Mouse (Mus musculus) hindbrain, postnatal 0 days (tissue): ENCODE results near the gene Rab4a. TPM values are rescaled to one million over a fixed set of nuclear protein-coding genes. Genes with fewer than 3 reads are reported as not detected.

Experiments used
- ATAC-seq: fragments of 200-750 bp; cut with Nextera tagmentation; 2 replicates; pipeline ENCODE4 v1.8.0; 2017; ENCODE audit warnings: mild to moderate bottlenecking, moderate TSS enrichment, moderate library complexity
- DNase-seq: peaks from one replicate; pipeline ENCODE4 v3.0.0-alpha.2; 2015; ENCODE audit warnings: low spot score
- H3K27ac ChIP-seq: fragments of 300-500 bp; sonication (generic); 2 replicates; pipeline ENCODE4 v1.5.1; 2014; ENCODE audit warnings: mild to moderate bottlenecking
- H3K27me3 ChIP-seq: fragments of 300-500 bp; sonication (generic); 2 replicates; pipeline ENCODE4 v1.6.1; 2014; ENCODE audit warnings: low read length, mixed read lengths; ENCODE audit not compliant: insufficient read depth
- H3K36me3 ChIP-seq: fragments of 300-500 bp; sonication (generic); 2 replicates; pipeline ENCODE4 v1.6.1; 2014; ENCODE audit warnings: low read length, mixed read lengths; ENCODE audit not compliant: insufficient read depth
- H3K4me1 ChIP-seq: fragments of 300-500 bp; sonication (generic); 2 replicates; pipeline ENCODE4 v1.6.1; 2014; ENCODE audit warnings: antibody characterized with exemption, low read length, mixed read lengths; ENCODE audit not compliant: insufficient read depth
- H3K4me2 ChIP-seq: fragments of 300-500 bp; sonication (generic); 2 replicates; pipeline ENCODE4 v1.6.1; 2014; ENCODE audit warnings: low read depth, mild to moderate bottlenecking, low read length, moderate library complexity, mixed read lengths
- H3K4me3 ChIP-seq: fragments of 300-500 bp; sonication (generic); 2 replicates; pipeline ENCODE4 v1.5.1; 2014; ENCODE audit warnings: low read length
- H3K9ac ChIP-seq: fragments of 300-500 bp; sonication (generic); replicated peaks from 2 replicates; pipeline ENCODE4 v1.6.1; 2014; ENCODE audit warnings: mild to moderate bottlenecking, low read length, moderate library complexity, mixed read lengths
- H3K9me3 ChIP-seq: fragments of 300-500 bp; sonication (generic); 2 replicates; pipeline ENCODE4 v1.6.1; 2016; ENCODE audit warnings: low read length, mixed read lengths
- CTCF ChIP-seq: IDR thresholded peaks from 2 replicates; pipeline ENCODE4 v1.5.1; 2016; ENCODE audit warnings: antibody characterized with exemption, control low read depth, low read depth
- WGBS: fragments of 180-500 bp; shearing (Covaris S2); extraction: QIAGEN DNeasy Blood & Tissue Kit; methylation state at CpG from one replicate; pipeline ENCODE4 v1.1.7; 2014; 5-methylcytosine and 5-hydroxymethylcytosine counted together
- polyA plus RNA-seq: library from polyadenylated mRNA; unstranded; fragments of >200 nt; fragmentation: Nextera tagmentation; extraction: Ambion mirVana; gene quantifications from 2 replicates; pipeline ENCODE4 v1.2.1, GENCODE M21; 2015
- total RNA-seq: library from RNA; depleted of rRNA; stranded (reverse); fragments of >200 nt; gene quantifications from 2 replicates; pipeline ENCODE4 v1.2.3, GENCODE M21; 2014

The Rab4a gene
- total and polyA plus RNA-seq, 2 experiments from 2014 or later = 46.3 to 96.8 TPM

DNA sequence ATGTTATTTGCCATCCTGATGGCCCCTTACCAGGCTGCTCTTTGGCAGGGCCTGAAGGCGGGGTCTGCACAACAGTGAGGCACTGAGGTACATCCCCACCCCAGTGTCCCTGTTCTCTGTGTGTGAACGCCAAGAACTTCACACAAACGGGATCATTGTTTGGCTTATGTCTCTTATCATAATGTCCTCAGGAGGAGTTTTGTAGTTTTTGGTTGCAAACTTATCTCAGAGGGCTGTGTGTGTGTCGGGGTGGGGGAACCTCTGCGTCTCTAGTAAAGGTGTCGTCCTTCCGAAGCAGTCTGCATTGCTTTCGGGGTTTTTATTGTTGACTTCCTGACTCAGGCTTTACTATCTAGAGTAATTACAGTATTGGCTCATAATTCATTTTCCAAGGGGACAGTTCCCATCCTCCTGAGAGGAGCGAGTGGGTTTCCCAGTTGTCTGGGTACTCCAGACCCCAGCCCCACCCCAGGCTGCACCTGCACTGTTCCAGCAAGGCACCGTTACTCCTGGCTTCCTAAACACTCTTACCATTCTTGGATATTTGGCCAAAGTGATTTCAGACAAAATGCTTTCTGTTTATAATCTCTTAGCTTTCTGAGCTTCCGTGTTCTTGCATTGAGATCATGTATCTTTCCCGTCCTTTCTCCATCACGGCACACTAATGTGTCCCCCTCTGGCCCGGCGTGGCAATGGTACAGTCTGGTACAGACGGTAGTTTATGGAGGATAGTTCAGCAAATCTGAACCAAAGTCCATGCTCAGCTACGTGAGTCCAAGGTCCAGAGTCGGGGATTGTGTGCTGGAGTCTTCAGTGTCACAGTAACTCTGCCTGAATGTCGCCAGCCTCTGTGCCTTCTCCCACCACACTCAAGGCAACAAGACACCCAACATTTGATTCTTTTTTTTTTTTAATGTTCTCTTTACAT lies 14.2 kb downstream of the Rab4a start:
- Histone ChIP-seq H3K9me3 (no peaks in the 10 kb centered on the region), H3K36me3 (peaks cover 9% of the 10 kb centered on the region), H3K4me3 (no peak overlapping the region), H3K4me2 (no peak overlapping the region), H3K9ac (no peak overlapping the region), H3K27me3 (no peaks in the 10 kb centered on the region), H3K4me1 (no peaks in the 10 kb centered on the region), H3K27ac (no peak overlapping the region)
- WGBS = 92% methylated on average over 19 of the region's 19 CpGs
- no peak for DNase-seq
- TF ChIP-seq CTCF = no peak
- ATAC-seq = no peak

DNA sequence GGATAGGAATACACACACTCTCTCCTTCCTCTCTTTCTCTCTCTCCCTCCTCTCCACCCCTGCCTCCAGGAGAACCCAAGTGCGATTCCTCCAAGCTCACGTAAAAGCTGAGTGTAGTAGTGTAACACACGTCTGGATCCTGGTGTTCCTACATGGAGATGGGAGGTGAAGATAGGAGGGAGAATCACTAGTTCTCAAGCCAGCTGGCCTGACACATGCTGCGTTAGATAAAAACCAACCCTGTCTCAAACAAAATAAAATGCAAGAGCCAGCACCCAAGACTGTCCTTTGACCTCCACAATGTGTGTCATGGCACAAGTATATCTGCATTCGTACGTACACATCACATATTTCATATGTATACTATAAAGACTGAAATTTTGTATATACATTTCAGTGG lies 15.0 kb downstream of the Rab4a start:
- Histone ChIP-seq H3K27me3 (no peaks in the 10 kb centered on the region), H3K27ac (no peak overlapping the region), H3K4me2 (no peak overlapping the region), H3K9me3 (no peaks in the 10 kb centered on the region), H3K9ac (no peak overlapping the region), H3K36me3 (peaks cover 11% of the 10 kb centered on the region), H3K4me1 (no peaks in the 10 kb centered on the region), H3K4me3 (no peak overlapping the region)
- TF ChIP-seq CTCF = no peak
- no peak for DNase-seq
- 94% methylated on average over 6 of the region's 6 CpGs for WGBS
- no peak for ATAC-seq

DNA sequence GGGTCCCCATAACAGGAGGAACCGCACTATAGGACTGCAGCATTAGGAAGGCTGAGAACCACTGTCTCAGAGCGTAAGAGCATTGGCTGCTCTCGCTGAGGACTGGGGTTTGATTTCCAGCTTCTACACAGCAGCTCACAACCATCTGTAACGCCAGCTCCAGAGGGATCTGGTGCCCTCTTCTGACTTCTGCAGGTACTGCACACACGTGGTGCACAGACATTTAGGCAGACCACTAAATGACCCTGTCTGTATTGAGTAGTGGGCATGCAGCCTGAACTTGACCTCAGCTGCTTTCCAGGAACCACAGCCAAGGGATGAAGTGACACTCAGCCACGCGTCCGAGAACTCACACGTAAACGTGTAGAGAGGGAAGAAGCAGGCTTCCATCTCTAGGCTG lies 17.3 kb downstream of the Rab4a start:
- no peak for DNase-seq
- no peak overlapping the region for H3K4me2 ChIP-seq
- peaks cover 23% of the 10 kb centered on the region for H3K36me3 ChIP-seq
- WGBS = 96% methylated on average over 10 of the region's 10 CpGs
- no peaks in the 10 kb centered on the region for H3K4me1 ChIP-seq
- no peaks in the 10 kb centered on the region for H3K9me3 ChIP-seq
- peak; percentile 40 for TF ChIP-seq CTCF
- H3K27ac ChIP-seq = no peak overlapping the region
- no peak overlapping the region for H3K9ac ChIP-seq
- ATAC-seq = no peak
- H3K4me3 ChIP-seq = no peak overlapping the region
- no peaks in the 10 kb centered on the region for H3K27me3 ChIP-seq

DNA sequence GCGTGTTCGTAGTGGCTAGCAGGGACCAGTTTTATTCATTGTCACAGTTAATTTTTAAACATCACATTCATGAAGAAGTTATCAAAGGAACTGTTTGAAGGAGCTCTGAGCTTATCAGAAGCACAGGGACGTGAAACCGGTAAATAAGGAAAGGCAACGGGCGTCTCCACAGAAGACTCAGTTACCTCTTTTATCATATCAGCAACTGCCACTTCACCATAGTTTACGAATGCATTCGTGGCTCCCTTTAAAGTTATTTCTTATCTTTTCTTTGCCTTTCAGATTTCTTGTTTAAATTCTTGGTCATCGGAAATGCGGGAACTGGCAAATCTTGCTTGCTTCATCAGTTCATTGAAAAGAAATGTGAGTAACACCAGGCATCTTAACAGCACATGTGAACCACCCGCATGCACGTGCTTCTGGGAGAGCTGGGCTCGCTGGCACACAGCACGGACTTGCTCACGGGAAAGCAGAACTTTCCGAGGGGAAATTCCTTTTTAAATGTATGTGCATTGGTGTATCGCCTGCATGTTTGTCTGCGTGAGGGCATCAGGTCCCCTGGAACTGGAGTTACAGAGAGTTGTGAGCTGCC lies 17.8 kb downstream of the Rab4a start:
- Histone ChIP-seq H3K27ac (no peak overlapping the region), H3K4me3 (no peak overlapping the region), H3K27me3 (no peaks in the 10 kb centered on the region), H3K9me3 (no peaks in the 10 kb centered on the region), H3K4me2 (no peak overlapping the region), H3K4me1 (no peaks in the 10 kb centered on the region), H3K9ac (no peak overlapping the region), H3K36me3 (peaks cover 28% of the 10 kb centered on the region)
- no peak for ATAC-seq
- no peak for TF ChIP-seq CTCF
- no peak for DNase-seq
- 93% methylated on average over 18 of the region's 18 CpGs for WGBS

GRCm38 (mm10) chr8:123826001-123826400 lies 20.2 kb downstream of the Rab4a start:
- Histone ChIP-seq H3K9me3 (no peaks in the 10 kb centered on the region), H3K36me3 (peaks cover 48% of the 10 kb centered on the region), H3K4me3 (no peak overlapping the region), H3K4me1 (no peaks in the 10 kb centered on the region), H3K9ac (no peak overlapping the region), H3K27ac (no peak overlapping the region), H3K4me2 (no peak overlapping the region), H3K27me3 (no peaks in the 10 kb centered on the region)
- peak; percentile 67 for DNase-seq
- peak; percentile 79 for TF ChIP-seq CTCF
- peak; percentile 69; the same call in 1 of the 2 replicates for ATAC-seq
- 57% methylated on average over 9 of the region's 9 CpGs for WGBS

GRCm38 (mm10) chr8:123826758-123827157 lies 21.0 kb downstream of the Rab4a start:
- H3K4me3 ChIP-seq = no peak overlapping the region
- 92% methylated on average over 7 of the region's 7 CpGs for WGBS
- no peaks in the 10 kb centered on the region for H3K4me1 ChIP-seq
- no peak overlapping the region for H3K4me2 ChIP-seq
- no peak for DNase-seq
- no peaks in the 10 kb centered on the region for H3K9me3 ChIP-seq
- ATAC-seq = no peak
- no peak for TF ChIP-seq CTCF
- no peak overlapping the region for H3K9ac ChIP-seq
- H3K27ac ChIP-seq = no peak overlapping the region
- no peaks in the 10 kb centered on the region for H3K27me3 ChIP-seq
- peaks cover 56% of the 10 kb centered on the region for H3K36me3 ChIP-seq

GRCm38 (mm10) chr8:123827523-123827922 lies 21.7 kb downstream of the Rab4a start:
- Histone ChIP-seq H3K36me3 (peaks cover 63% of the 10 kb centered on the region), H3K27ac (no peak overlapping the region)

More at GRCm38 (mm10) chr8:123827523-123827922, 21.7 kb downstream of the Rab4a start:
- H3K4me2 ChIP-seq = no peak overlapping the region
- no peaks in the 10 kb centered on the region for H3K27me3 ChIP-seq
- no peaks in the 10 kb centered on the region for H3K4me1 ChIP-seq
- DNase-seq (no peak), ATAC-seq (no peak)
- 92% methylated on average over 13 of the region's 13 CpGs for WGBS
- H3K9me3 ChIP-seq = no peaks in the 10 kb centered on the region
- no peak for TF ChIP-seq CTCF
- no peak overlapping the region for H3K9ac ChIP-seq
- H3K4me3 ChIP-seq = no peak overlapping the region
